Mouse (Mus musculus) cerebellum, adult 9-11 months (tissue): ENCODE results near the gene C1qtnf6.

ENCODE experiments used
- DNase-seq: peaks from one replicate; pipeline ENCODE4 v3.0.0; 2022

Gene C1qtnf6

DNA sequence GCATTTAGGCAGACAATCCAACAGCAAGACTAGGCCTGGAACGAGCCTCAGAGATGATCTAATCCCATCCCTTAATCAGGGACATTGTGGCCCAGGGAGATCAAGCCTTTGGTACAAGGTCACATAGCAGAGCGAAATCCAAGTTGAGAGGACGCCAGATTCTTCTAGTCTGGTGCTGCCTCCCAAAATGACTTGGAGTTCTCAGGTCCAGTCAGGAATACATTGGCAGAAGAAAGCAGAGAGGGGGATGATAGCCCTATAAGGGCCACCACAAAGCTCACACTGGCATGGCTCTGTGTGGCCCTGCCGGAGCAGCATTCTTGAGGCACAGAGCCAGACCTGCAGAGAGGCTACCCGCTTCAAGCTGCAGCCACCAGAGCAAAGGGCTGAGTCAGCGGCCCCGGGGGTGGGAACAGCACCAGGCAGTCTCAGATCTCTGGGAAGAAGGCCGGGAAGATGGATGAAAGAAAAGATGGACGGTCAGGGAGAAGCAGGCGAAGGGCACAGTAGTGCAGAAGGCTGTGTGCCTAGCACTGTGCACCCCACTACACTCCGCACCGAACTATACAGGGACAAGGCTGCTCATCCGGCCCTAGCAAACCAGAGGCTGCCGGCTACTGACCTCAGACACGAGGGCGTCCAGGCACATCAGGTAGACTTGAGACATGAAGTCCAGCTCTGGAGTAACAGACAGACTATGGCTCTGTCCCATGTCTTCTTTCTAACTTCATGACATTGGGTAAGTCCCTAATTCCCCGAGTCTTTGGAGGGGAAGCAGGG is at the start of gene C1qtnf6:
Gene C1qtnf6, minus strand, starts transcription at position 746 of the 780 bp plus-strand sequence.
- DNase-seq = peak; percentile 75

DNA sequence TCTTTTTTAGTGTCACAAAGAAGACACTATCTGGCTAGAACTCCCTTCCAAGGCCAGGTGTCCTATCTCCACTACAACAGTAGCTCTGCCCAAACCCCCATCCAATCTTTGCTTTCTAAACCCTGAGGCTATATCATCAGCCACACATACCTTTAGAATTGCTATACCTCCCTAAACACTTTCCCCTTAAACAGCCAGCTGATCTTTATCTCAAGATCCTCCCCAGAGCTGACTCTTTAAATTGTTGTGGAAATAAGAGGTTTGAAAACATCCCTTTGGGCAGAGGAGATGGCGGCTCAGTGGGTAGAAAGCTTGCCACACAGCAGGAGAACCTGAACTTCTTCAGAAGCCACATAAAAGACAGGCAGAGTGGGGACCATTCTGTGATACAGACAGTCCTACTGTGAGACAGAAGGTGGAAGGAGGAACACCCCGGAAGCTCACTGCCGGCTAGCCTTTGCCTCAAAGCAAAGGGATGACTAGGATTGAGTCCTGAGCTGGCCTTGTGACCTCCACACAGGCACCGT is 45.1 kb upstream of the C1qtnf6 start:
- DNase-seq = no peak

DNA sequence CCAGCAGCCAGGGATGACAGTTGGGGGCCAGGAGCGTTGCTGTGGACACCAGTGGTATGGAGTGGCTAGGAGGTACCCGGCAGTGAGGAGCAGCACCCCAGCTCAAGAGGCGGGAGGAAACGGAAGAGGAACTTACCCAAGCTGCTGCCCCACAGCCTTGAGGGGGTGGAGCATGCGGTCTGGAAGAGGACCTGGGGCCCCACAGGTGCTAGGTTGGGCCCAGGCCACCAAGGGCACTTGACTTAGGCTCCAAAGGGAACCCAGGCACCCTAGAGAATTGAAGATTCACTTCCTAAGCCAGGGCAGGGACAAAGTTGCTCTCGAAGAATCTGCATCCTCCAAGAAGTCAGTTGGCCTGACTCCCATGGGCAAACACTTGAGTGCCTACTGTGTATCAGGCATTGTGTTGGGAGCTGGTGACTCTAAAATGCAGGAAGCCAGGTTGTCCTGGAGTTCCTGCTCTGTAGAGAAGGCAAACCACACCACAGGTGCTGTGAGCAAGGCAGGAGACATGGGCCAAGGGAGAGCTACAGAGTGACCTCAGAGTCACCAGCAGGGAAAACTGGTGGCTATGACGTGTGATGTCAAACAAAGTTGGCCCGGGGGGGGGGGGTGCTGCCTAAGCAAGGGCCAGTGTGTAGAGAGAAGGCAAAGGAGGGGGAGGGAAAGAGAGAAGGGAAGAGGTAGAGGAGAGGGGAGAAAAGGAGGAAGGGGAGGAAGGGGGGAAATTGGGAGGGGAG is 41.6 kb upstream of the C1qtnf6 start, which contains the start of gene Rac2:
Gene Rac2, minus strand, starts transcription at position 126 of the 740 bp plus-strand sequence.
- no peak for DNase-seq

DNA sequence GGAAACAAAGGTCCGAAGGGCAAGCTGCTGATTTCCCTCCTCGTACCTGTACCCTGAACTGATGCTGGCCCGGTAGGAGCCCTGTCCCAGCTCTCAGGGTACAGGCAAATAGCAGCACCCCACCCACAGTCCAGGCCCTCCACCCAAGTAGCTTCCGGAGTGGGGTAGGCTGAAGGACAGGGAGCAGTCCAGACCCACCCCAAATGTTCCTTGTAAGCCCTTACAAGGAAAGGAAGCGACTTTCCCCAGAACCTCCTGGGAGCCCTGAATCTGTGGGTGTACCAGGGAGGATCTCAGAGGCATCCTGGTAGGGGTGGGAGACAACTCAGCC is 41.0 kb upstream of the C1qtnf6 start:
- DNase-seq = no peak

DNA sequence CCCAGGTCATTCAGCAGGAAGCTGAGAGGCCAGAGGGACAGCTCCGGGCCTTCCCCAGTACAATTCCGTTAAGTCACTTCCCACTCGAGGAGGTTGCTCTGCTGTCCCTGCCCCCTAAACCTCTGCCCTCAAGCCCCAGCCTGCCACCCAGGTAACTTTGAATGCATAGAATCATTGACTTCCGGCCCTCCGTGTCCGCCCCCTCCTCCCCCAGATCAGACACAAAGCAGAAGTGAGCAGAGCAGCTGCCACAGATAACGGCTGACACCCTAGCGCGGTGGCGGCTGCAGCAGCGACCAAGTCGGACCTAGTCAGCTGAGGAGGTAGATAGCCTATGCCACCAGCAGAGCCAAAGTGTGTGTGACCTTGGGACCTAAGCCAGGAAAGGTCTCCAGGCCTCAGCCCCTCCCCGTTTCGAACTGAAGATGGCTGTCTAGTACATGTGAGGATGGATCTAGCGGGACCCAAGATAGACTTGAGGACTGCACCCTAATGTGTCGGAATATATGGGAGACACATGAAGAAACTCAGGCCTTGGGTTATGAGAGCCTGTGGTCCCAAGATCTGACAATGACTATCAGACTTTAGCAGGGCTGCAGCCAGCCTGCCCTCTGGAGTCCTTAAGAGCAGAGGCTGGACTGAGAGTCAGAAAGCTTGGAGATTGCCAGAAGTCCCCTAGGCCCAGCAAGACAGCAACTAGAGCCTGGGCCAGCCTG is 40.5 kb upstream of the C1qtnf6 start:
- no peak for DNase-seq

DNA sequence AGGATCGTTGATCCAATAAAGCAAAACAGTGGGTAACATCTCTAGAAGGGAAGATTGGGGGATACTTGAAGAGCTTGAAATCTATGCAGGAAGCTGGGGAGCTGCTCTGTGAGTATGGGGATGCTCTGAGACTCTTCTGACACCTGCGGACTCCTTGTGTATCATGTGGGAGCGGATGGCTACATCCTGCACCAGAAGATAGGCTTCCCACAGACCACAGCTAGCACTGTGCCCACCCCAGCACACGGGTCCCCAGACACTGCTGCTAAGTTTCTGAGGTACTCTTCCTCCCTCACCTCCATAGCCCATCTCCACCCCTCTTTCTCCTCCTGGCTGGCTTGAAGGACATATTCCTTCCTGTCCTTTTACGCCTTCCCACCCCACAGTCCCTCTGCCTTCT is 39.0 kb upstream of the C1qtnf6 start:
- DNase-seq = no peak

DNA sequence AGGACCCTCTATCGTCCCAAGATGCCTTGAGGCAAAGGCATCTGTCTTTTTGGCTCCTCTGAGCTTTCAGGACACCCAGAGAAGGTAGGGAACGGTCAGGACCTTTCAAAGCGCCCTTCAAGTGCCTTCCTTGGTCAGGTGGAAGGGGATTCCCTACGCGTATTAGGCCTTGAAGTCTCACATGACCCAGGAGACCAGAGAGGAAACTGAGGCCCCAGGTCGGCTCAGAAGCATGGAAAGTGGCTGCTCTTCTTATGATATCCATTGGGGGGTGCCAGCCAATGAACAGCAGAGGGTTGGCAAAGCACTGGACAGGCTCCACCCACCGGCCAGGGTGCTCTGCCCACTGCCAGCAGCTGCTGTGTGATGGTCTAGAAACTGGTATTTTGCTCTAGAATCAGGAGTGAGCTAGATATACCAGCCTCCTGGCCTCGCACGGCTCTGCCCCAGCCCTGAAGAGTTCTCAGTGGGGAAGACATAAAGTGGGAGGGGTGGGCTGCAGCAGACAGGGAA is 36.4 kb upstream of the C1qtnf6 start:
- no peak for DNase-seq

DNA sequence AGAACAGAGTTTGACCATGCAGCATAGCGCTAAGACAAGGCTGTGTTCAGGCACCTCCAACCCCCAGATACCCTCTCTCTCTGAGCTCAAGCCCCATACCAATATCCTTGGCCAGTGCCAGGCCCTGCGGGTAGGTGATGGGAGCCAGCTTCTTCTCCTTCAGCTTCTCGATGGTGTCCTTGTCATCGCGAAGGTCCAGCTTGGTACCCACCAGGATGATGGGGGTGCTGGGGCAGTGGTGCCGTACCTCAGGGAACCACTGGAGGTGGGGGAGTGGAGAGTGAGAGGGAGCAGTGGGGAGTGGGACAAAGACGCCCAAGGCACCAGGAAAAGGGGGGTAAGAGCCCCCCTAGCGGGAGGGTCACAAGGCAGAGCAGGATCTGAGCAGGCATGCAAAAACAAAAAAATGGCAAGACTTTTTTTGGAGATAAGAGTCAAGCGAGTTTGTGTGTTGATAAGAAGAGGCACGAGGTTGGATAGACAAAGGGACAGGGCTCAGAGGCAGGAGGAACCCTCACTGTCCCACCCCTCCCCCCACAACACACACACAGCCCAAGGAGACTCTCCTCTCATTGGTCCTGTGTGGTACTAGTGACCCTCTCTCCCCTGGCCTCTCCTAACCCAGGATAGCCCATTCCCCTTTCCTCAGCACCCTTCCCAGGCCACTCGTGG is 33.7 kb upstream of the C1qtnf6 start:
- no peak for DNase-seq

DNA sequence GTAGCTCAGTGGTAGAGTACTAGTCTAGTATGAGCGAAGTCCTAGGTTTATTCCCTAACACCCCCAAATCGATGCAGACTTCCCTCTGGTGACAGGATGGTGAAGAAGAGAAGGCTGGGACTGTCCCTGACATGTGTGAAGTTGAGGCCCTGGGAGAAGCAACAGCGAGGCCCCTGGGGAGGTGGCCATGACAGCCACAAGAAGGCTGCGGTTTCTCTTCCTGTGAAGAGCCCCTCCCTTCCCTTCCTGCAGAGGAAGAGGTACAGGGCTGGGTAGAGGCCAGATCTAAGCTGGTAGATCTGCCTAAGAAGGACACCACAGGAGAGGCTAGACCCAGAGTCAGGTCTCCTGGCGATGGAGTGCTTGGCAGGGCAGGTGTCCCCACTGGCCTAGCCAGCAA is 32.7 kb upstream of the C1qtnf6 start:
- DNase-seq = no peak

DNA sequence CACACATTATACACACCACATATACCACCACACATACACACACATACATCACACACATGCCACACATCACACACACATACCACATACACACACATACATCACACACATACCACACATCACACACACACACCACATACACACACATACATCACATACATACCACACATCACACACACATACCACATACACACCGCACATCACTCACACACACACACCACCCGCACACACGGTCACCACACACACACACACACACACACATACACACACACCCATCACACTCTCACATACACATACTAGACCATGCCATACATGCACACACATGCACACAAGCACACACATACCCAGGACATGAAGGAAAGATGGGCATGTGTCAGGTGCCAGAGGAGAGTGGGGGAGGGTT is 32.1 kb upstream of the C1qtnf6 start:
- no peak for DNase-seq

DNA sequence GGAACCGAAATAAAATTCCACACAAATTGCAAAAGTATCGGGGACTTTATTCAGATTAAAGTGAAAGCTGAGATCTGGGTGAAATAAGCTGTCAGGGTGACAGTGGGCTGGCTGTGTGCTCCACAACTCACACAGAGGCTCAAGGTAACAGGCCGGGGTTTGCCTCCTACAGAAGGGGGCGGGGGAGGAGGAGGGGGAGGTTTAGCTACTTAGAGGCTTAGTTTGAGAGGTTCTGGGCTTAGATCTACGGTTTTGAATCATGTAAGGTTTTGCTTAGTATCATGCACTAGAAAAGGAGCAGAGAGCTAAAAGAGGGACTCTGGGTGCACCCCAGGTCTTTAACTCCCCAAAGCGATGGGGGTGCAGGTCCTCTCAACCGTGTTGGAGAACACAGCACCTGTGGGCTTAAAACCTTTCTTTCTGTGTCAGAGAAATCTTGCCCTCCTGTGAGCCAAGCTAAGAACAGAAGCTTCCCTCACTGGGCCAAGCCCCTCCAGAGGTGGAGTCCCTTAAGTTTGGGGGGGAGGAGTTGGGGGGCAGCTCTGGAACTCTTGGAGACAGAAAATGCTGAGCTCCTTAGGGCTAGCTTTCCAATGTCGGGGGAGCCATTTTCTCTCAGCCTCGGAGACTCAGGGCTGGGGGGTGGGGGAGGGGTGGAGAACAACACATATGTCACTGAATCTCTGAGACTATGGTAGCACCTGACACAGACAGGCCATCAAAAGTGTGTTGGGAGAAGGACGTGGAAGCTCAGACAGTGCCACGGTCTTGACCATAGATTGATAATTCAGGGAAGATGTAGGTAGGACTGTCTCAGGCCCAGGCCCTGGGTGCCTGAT is 28.1 kb upstream of the C1qtnf6 start:
- DNase-seq = no peak

DNA sequence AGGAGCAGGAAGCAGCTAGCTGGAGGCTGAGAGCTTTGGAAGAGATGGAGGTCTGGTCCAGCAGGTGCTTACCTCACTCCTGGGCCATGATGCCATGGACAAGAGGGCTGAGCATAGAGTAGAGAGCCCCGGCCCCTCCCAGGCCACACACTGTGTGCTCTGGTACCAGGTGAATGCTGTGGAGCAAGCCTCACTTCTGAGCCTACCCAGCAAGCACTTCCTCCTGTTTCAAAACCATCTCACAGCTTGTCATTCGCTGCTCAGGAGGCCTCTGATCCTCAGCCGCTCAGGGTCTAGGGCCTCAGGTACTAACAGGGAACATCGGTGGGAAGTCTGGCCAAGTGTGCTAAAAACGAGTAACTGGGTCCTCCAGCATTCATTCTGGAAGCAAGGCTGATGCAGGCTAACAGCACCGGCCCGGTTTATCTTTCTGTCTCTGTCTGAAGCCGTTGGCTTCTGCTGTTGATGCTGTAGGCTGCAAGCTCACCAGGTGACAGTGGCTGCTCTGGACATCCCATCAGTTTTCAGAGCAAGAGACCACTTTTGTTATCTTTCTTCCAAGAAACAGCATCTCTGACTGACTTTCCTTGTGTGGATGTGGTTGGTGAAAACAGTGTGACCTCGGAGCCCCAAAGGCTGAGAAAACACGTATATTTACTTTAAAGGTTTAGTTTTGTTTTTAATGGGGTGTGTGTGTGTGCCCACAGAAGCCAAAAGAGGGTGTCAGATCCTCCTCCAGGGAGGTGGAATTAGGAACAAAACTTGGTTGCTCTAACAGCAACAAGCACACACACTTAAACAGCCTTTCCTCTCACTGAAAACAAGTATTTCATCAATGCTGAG is 26.7 kb upstream of the C1qtnf6 start:
- no peak for DNase-seq

DNA sequence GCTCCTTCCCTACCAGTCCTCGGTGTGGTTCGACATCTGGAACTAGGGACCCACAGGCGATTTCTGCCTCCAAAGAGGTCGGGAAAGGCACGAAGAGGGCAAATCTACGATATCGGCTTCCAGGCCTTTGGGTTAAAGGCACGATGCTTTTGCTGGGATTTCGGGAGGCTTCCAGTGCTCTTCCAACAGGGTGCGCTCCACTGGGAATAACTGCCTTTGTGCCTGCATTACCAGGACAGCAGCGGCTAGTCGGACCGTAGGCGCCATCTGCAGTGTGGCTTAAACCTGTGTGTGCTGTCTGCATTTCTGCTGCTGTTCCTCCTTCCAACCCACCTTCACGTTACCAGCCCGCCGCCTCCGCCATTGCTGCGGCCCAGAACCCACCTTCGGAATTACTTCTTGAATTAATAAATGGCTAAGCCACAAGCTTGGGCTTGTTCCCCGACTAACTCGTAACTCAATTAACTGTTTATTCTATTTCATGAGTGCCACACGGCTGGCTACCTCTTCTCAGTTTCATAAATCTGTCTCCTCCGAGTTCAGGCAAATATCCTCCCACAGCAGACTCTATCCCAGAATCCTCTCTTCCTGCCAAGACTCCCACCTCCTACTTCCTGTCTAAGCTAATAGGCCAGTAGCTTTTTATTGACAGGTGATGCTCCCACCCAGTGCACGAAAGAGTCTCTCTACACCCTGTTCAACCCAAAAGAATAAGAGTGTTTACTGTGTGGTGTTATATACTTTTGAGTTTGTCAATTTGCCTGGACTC is 23.5 kb upstream of the C1qtnf6 start:
- DNase-seq = no peak

DNA sequence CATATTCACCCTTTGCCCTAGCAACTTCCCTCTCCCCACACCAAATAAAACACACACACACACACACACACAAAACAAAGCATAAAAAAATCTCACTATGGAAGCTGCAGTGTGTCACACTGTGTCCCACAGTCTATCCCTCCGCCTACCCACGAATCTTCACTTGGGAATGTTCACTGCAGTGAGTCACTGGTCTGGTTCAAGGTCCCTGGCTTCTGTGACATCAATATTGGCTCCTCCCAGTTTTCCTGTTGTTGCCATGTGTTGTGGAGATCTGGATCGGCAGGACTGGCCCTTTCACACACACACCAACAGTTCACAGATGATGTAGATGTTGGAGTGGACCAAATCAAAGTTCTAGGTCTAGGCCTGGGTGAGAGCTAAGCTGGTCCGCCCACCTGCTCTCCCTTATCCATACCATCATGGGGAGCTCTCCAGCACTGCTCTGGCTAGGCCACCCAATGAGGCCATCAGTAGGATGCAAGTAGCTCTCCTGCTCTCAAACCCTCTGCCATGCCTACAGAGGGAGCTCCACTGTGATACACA is 18.0 kb upstream of the C1qtnf6 start:
- no peak for DNase-seq

DNA sequence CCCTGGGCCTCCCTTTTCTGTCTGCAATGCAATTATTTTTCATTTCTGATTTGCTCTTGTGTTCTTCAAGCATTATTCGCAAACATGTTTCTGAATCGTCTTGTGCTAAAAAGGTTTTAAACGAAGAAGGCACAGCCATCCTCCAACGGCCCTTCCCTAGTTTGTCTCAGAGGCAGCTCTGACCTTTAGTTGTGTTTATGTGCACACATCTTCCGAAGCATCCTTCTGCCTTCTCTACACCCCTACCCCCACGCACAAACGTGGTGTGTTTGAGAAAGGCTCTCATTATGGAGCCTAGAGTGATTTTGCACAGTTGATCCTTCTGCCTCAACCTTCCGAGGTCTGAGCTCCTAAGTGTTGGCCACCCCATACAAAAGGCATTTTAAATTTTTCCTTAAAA is 17.5 kb upstream of the C1qtnf6 start:
- no peak for DNase-seq

DNA sequence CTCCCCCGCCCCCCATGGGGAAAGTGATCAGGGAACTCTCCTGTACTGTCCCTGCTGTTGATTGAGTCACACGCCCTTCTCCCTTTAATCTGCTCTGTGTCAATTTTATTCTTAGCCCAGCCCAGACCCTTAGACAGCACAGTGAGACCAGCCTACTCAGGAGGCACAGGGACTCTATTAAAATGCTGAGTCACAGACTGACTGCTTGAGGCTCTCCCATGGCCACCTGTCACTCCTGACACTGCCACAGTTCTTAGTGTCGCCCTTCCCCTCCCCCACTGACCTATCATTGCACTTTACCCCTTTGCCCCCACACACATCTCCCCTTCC is 17.1 kb upstream of the C1qtnf6 start:
- peak; percentile 34 for DNase-seq

DNA sequence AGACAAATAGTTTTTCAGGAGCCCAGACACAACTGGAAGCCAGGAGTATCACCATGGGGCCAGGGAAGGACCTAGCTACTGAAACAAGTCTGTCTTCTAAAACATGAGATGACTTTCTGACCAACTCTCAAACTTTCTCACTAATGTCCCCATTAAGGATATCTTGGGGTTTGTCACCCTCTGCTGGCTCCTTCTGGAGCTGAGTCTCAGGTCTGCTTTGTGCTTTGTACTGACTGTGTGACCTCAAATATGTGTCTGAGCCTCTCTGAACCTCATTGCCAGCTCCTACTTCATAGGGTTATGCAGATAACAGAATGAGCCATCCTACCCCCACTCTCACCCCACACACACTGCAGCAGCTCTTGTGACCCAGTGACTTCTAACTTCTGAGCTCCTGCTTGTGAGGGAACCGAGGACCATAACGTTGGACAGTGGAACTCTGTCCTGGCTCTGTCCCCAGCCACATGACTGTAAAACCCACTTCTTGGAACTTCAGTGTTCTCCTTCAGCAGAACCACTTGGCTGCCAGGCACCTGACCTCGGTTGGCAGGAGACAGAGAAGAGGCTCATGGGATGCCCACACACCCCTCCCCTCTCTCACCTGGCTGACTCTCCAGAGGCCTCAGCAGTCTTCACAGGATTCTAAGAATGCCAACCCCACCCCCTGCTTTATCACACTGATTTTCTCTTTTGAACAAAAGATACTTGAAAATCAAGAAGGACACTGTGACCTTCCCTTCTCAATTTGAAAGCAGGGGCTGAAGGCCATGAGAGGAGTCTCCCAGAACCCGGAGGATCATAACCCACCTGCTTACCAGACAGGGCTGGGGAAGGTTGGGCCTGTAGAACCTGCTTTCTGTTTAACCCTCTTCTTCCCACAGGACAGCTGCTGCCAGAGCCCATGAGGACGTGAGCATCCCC is 16.5 kb upstream of the C1qtnf6 start:
- DNase-seq = peak; percentile 36

DNA sequence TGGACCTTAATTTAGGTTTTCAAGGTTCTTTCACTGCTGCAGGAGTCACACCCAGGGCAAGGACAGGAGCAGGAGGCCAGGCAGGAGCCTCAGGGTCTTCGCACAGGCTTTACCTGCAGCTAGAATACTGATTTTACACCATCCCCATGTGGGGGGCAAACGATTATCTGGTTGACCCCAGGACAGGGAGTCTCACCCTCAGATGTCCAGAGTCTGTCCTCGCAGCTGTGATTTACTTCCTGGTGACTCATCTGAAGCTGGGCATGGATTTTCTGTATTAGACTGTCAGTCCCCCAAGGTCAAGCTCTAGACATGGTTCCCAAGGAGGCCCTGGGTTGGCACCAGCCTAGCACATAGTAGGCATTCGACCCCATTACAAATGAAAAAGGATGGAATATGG is 14.8 kb upstream of the C1qtnf6 start:
- DNase-seq = no peak

DNA sequence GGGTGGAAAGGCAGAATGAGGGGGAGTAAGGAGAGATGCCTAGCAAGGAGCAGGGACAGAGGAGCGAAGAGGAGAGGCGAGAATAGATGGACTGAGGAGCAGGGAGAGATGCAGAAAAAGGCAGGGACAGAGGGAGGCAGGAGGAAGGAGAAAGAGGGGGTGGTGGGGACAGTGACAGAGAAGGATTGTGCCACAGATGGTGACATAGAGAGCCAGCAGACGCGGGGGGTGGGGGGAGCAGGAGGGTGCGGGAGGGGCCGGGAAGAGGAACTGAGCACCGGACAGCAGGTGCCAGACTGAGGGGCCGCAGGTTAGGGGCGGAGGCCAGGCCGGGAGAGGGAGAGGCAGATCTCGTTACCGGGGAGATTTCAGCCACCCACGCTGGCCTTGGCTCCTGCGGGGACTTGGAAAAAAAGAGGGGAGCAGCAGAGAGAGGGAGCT is 13.4 kb upstream of the C1qtnf6 start, which contains the start of gene Sstr3:
Gene Sstr3, minus strand, starts transcription at position 125 of the 441 bp plus-strand sequence.
- peak; percentile 85 for DNase-seq
